Mouse (Mus musculus): ENCODE measurements around the gene Pla2g15.

DNA sequence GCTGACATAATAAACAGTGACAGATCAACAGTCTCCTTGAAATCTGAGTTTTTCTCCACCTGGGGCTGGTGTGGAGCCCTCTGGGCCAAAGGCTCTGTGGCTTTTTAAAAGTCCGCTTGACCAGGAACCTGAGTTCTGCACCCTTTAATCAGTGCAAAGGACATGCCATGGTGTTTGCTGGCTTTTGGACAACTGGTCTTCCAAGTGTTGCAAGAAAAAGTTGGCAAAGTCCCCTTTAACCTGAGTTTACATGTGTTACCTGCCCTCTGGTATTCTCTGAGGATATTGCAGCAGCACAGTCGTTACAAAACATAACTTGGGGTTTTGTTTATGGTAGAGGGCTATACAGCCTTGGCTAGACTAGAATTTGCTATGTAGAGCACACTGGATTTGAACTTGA lies 19.7 kb upstream of the Pla2g15 start:
- TF ChIP-seq GATA1 (IDR thresholded peaks at IDR 0.05; ENCODE audit: borderline replicate concordance, low read length) (no peak), FLI1 (IDR thresholded peaks at IDR 0.05; ENCODE audit: low read length) (no peak)
